11 mouse cellular contexts compared by ENCODE assay signal in the genomic region with DNA sequence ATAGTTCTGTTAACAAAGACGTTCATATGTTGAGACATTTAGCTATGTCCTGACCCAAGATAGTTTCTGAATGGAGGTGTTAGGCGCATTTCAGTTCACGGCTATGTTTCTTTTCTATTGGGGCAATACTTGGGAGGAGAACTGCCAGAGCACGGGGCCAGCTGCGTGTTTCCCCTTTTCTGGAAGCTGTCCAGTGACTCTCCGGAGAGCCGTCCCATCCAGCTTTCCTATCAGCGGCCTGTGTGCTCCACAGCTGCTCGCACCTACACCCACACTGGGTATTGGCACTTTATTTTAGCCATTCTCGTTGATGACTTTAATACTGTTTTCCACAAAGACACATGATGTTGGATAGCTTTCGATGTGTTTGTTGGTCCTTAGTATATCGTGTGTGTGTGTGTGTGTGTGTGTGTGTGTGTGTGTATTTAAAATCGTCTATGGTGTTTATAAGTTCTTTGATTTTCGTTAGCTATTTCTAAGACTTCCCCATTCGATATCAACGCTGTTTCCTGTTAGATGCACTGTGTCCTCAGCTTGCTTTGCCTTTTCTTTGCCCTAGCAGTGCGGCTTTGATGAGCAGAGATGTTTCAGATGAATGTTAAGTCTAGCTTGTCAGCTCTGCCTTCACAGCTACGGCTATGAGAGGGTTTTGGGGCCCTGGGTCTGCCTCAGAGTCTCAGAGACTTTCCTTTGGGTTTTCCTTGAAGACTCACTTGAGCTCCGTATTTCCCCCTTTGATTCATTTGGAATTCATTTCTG. TPM values are rescaled to one million over a fixed set of nuclear protein-coding genes. Genes with fewer than 3 reads are reported as not detected.
A peak's percentile ranks its signal among the peaks of the same experiment; 100 is the strongest.
DNase-seq lines count a peak whose midpoint lies in the region; ATAC-seq and TF ChIP-seq lines count a peak whose summit lies in the region.
"Had no signal": no experiment of that assay in that cellular context is flagged by ENCODE, and none has a peak within 500 bp of the region (broad histone marks: within the 10 kb centered on the region; RNA-seq: fewer than 3 reads in every experiment).

No protein-coding gene starts in this region.

- 24% methylated on average over 19 of the region's 19 CpGs for WGBS in heart, embryonic 14.5 days
- 68% methylated on average over 19 of the region's 19 CpGs for WGBS in forebrain, postnatal 0 days

- peak; percentile 54 to 55 for DNase-seq in cerebellum, postnatal 10 days
- no peak for DNase-seq in cerebellum, adult 11-12 months
- peak; percentile 43 for DNase-seq in lung, postnatal 25 days (ENCODE audit: low spot score)
- DNase-seq in urinary bladder, postnatal 4 days (ENCODE audit: low spot score in 2 of 2), result no peak
- DNase-seq in urinary bladder, postnatal 14 days (ENCODE audit: low spot score), result no peak
- no peak for DNase-seq in forebrain, postnatal 0 days
- DNase-seq: kidney, postnatal 4 days had no signal

- no peaks in the 10 kb centered on the region for H3K36me3 ChIP-seq in heart, embryonic 14.5 days (ENCODE audit: control insufficient read depth, insufficient read depth, low read length)
- no peaks in the 10 kb centered on the region for H3K36me3 ChIP-seq in forebrain, postnatal 0 days (ENCODE audit: insufficient read depth)
- H3K36me3 ChIP-seq: hindbrain, embryonic 13.5 days; neural tube, embryonic 15.5 days had no signal

- no peaks in the 10 kb centered on the region for H3K9me3 ChIP-seq in heart, embryonic 14.5 days (ENCODE audit: control insufficient read depth, low read length)
- no peaks in the 10 kb centered on the region for H3K9me3 ChIP-seq in forebrain, postnatal 0 days (ENCODE audit: low read length)
- H3K9me3 ChIP-seq: hindbrain, embryonic 13.5 days; neural tube, embryonic 15.5 days had no signal

- peak overlapping the region; percentile 56 for H3K9ac ChIP-seq in heart, embryonic 14.5 days (ENCODE audit: low read length)
- H3K9ac ChIP-seq in forebrain, postnatal 0 days, result no peak overlapping the region
- H3K9ac ChIP-seq: hindbrain, embryonic 13.5 days; neural tube, embryonic 15.5 days had no signal

- no peak for TF ChIP-seq CTCF in forebrain, postnatal 0 days (IDR thresholded peaks at IDR 0.05; ENCODE audit: low read depth)

- H3K27me3 ChIP-seq in heart, embryonic 14.5 days (ENCODE audit: control insufficient read depth, insufficient read depth, low read length), result no peaks in the 10 kb centered on the region
- no peaks in the 10 kb centered on the region for H3K27me3 ChIP-seq in forebrain, postnatal 0 days (ENCODE audit: insufficient read depth, low read length)
- H3K27me3 ChIP-seq: hindbrain, embryonic 13.5 days; neural tube, embryonic 15.5 days had no signal

- peak; percentile 38; the same call in 1 of the 2 replicates for ATAC-seq in common myeloid progenitor, adult 5-6 weeks (replicated peaks; ENCODE audit: low read depth, poor library complexity, severe bottlenecking)
- no peak for ATAC-seq in heart, embryonic 14.5 days (ENCODE audit: insufficient number of reproducible peaks, insufficient read depth, low FRiP score, low read depth)
- no peak for ATAC-seq in forebrain, postnatal 0 days

- peak overlapping the region; percentile 4 to 58 for H3K27ac ChIP-seq in heart, embryonic 14.5 days (replicated peaks in 1 of 2; ENCODE audit: control insufficient read depth in 1 of 2, insufficient read depth in 1 of 2, low read depth in 2 of 2, low read length in 2 of 2)
- no peak overlapping the region for H3K27ac ChIP-seq in forebrain, postnatal 0 days (ENCODE audit: low read depth, low read length)
- H3K27ac ChIP-seq: hindbrain, embryonic 13.5 days; neural tube, embryonic 15.5 days had no signal

- no peak overlapping the region for H3K4me3 ChIP-seq in heart, embryonic 14.5 days (ENCODE audit: control insufficient read depth in 1 of 2, insufficient read depth in 1 of 2, low read depth in 1 of 2, low read length in 2 of 2)
- H3K4me3 ChIP-seq in forebrain, postnatal 0 days (ENCODE audit: low read depth, low read length), result no peak overlapping the region
- H3K4me3 ChIP-seq: hindbrain, embryonic 13.5 days; neural tube, embryonic 15.5 days had no signal

- H3K4me1 ChIP-seq in heart, embryonic 14.5 days (ENCODE audit: control insufficient read depth in 2 of 2, insufficient read depth in 2 of 2, low read length in 2 of 2), result peaks cover 13 to 59% of the 10 kb centered on the region in 2 experiments
- H3K4me1 ChIP-seq in forebrain, postnatal 0 days (ENCODE audit: insufficient read depth), result no peaks in the 10 kb centered on the region

- H3K4me2 ChIP-seq in heart, embryonic 14.5 days (ENCODE audit: low read length), result peak overlapping the region; percentile 49
- no peak overlapping the region for H3K4me2 ChIP-seq in forebrain, postnatal 0 days (ENCODE audit: low read depth)
- H3K4me2 ChIP-seq: hindbrain, embryonic 13.5 days; neural tube, embryonic 15.5 days had no signal

RNA-seq across cellular contexts. Expression of gene Camk2d, which starts 34.2 kb away (rescaled TPM):
- 16.1 and 31.6 TPM in 2 replicates for total RNA-seq in common myeloid progenitor, adult 5-6 weeks (2017)
- 149 and 154 TPM in 2 replicates for polyA plus RNA-seq in heart, embryonic 14.5 days (2014; fragmentation: Nextera tagmentation; extraction: Ambion mirVana)
- 62.3 and 97.7 TPM in 2 replicates for total RNA-seq in forebrain, postnatal 0 days (2014; rRNA removed)
- polyA plus RNA-seq in forebrain, postnatal 0 days (2015; fragmentation: Nextera tagmentation; extraction: Ambion mirVana), result 30.9 and 52.8 TPM in 2 replicates

Comparison
In these comparisons a context has a peak if more than half of its experiments do, and no peak if none do; other contexts are left out.
1. DNase-seq: peak in cerebellum, postnatal 10 days (2 of 2) and lung, postnatal 25 days (single experiment); none in cerebellum, adult 11-12 months (single experiment), urinary bladder, postnatal 4 days (0 of 2), urinary bladder, postnatal 14 days (single experiment) and forebrain, postnatal 0 days (single experiment).